Mouse (Mus musculus) ES-CJ7 (cell line): Measurements from ENCODE around the gene Gng10.
A peak's percentile ranks its signal among the peaks of the same experiment; 100 is the strongest.

ENCODE experiments used
- DNase-seq: peaks from one replicate; pipeline ENCODE4 v3.0.0; 2011; ENCODE audit warnings: low read depth, low spot score

The Gng10 gene

GRCm38 (mm10) chr4:59015181-59015580, 19.7 kb upstream of the Gng10 start:
- DNase-seq: no peak

- DNase-seq: no peak
Observed at GRCm38 (mm10) chr4:59016922-59017321, 18.0 kb upstream of the Gng10 start.

DNA sequence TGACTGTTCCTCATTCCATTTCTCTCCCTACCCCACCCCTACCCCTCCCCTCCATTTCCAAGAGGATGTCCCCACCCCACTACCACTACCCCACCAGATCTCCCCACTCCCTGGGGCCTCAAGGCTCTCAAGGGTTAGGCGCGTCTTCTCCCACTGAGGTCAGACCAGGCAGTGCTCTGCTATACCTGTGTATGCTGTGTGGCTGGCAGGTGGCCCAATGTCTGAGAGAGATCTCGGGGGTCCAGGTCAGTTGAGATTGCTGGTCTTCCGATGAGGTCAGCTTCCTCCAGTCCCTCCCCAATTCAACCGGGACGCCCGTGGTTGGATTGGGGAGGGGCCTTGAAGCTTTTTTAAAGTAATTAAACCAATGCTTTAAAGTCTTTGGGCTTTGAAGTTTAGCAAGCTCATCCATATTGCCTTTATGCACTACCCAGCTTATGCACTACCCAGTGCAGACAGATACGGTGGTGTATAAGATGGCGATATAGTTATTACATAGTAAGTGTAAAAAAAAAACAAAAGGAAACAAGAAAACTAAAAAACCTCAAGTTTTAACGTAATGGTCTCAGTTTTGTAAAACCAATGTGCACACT, 467 bp upstream of the Gng10 start:
- no peak for DNase-seq

GRCm38 (mm10) chr4:59035786-59036350, 980 bp downstream of the Gng10 start:
- peak; percentile 22 for DNase-seq

DNA sequence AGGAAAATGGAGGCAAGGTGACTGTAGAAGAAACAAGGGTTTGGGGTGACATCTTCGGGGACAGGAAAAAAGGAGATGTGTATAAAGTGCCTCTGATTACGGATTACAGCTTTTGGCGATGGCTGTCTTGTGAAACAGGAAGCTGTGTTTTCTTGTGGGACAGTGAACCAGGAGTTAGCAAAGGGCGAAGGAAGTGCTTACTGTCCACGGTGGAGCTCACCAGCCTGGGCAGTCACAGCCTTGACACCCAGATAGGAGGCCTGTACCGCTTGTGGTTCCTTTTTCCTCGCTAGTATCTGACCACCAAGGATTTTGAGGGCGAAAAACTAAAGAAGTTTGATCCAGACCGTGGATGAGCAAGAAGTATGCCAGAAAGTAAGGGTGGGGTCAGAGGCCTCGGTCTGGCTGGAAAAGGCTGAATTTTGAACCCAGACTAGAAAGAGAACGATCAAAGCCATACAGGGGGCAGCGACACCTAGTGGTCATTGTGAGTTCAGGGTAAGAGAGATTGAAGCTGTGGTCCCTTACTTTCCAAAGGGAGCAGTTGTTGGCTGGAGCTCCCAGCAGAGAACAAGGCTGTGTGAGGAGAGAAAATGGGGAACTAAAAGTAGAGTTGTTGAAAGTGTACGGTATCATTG, 1.7 kb downstream of the Gng10 start:
- DNase-seq: peak; percentile 87

DNA sequence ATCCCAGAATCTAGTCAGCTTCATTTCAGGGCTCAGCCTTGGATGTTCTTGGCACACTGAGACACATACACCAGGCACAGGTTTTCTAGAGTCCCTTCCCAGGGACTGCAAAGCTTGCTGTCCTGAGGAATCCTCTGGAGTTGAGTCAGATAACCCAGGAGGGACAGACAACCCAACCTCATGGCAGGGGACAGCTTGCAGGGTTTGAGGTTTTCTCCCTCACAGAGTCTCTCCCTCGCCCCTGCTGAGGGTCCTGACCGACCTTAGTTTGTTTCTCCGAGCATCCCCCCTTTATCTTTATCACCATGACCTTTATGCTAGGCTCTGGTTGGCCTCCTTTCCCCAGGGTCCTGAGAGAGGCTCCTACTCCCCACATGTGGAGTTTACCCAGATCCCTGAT, 2.6 kb downstream of the Gng10 start:
- DNase-seq: no peak

- DNase-seq: no peak
Observed at GRCm38 (mm10) chr4:59040397-59041287, 5.8 kb downstream of the Gng10 start.

DNA sequence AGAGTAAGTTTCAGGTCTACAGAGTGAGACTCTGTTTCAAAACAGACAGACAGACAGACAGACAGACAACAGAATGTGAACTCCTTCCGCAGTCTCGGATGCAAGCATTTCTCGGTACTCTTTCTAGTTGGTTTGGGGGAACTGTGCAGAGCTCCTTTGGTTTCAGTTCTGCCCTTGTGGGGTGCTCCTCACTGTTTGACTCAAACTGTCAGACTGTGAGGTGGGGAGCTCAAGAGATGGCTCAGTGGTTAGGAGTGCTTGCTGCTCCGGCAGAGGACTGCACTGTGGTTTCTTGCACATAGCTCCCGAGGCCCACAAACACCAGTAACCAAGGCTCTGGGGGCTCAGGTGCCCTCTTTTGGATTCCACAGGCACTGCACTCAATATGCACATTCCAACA, 8.2 kb downstream of the Gng10 start:
- DNase-seq: no peak

DNA sequence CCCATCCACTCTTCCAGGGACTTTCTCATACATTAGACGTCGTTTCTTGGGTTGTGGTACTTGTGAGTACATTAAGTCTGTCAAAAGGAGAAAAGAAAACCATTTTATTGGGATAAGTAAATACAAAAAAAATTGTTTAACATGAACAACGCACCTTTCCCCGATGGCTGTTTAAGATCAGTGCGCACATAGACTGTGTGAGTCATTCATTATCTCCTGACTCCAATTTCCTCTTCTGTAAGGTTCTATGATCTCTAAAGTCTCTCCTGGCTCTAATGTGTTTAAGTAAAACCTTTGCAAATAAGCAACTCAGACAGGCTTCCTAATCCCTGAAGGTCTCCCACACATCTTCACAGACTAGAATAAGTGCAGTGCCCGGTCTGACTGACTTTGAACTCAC, 9.0 kb downstream of the Gng10 start:
- no peak for DNase-seq

GRCm38 (mm10) chr4:59047222-59047621, 12.3 kb downstream of the Gng10 start:
- DNase-seq: peak; percentile 58

GRCm38 (mm10) chr4:59051081-59051480, 16.2 kb downstream of the Gng10 start:
- DNase-seq: no peak

DNA sequence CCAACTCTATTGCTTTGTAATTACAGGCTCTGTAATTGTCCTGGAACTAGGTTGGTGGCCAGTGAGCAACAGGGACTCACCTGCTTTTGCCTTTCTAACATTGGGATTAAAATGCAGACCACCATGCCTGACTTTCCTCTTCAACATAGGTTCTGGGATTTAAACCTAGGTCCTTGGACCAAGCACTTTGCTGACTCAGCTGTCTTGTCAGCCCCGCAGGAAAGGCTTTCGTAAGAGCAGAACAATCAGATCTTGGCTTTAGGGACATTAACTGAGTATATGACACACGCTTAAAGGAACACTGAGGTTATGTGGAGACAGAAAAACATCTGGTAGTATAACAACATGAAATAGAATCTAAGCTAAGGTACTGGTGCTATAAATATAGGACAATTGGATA, 23.0 kb downstream of the Gng10 start:
- no peak for DNase-seq

GRCm38 (mm10) chr4:59062526-59062925, 27.6 kb downstream of the Gng10 start:
- peak; percentile 74 for DNase-seq

GRCm38 (mm10) chr4:59069276-59069675, 34.4 kb downstream of the Gng10 start:
- no peak for DNase-seq

DNA sequence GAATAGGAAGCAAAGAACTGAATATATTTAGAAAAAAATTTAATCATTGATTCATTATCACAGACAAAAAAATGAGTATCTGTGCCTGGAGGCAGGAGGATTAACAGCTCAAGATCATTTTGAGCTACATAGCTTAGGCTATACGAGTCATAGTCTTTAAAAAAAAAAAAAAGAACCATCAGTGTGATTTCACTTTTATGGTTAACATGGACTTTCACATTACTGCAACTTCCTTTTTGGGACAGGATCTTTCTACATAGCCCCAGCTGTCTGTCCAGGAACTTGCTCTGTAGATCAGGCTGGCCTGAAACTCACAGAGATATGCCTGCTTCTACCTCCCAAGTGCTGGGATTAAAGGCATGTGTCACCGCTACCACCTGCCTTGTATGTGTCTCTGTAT, 48.5 kb downstream of the Gng10 start:
- no peak for DNase-seq

DNA sequence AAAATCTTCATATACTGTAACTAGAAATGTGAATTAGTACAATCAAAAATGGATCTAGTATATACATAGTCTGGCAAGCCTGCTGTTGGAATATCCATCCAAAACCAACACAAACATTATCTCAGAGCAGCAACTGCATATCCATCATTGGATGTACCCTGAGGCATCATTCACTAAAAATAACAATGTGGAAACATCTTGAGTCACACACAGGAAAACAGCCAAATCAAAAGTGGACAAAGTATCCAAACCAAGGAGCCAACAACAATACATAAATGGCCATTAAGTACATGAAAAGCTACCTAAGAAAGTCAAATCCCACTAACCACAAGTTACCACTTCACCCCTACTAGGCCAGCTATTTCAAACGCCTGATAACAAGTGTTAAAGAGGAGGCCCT, 54.5 kb downstream of the Gng10 start:
- DNase-seq: no peak
